Mouse (Mus musculus) intestine, postnatal 0 days (tissue): ENCODE measurements at regions not wholly inside any gene's neighbourhood (a gene's known extent, or its start where the extent isn't known, plus 50 kb on each side); places are given as distances from the start of the nearest gene placed in this dataset.

Experiments used
- ATAC-seq: fragments of 200-750 bp; cut with Nextera tagmentation; 2 replicates; pipeline ENCODE4 v1.8.0; 2017; ENCODE audit warnings: mild to moderate bottlenecking, moderate TSS enrichment, moderate library complexity
- H3K27ac ChIP-seq: fragments of 300-500 bp; sonication (generic); 2 replicates; pipeline ENCODE4 v1.5.1; 2014; ENCODE audit warnings: mild to moderate bottlenecking, low read depth, low read length, moderate library complexity
- H3K27me3 ChIP-seq: fragments of 300-500 bp; sonication (generic); replicated peaks from 2 replicates; pipeline ENCODE4 v1.6.1; 2014; ENCODE audit warnings: low read length, mixed read lengths; ENCODE audit not compliant: control insufficient read depth, insufficient read depth
- H3K36me3 ChIP-seq: fragments of 300-500 bp; sonication (generic); 2 replicates; pipeline ENCODE4 v1.6.1; 2014; ENCODE audit warnings: mild to moderate bottlenecking, moderate library complexity; ENCODE audit not compliant: control insufficient read depth, insufficient read depth
- H3K4me1 ChIP-seq: fragments of 300-500 bp; sonication (generic); replicated peaks from 2 replicates; pipeline ENCODE4 v1.6.1; 2014; ENCODE audit warnings: antibody characterized with exemption, low read length, mixed read lengths; ENCODE audit not compliant: control insufficient read depth, insufficient read depth
- H3K4me2 ChIP-seq: fragments of 300-500 bp; sonication (generic); replicated peaks from 2 replicates; pipeline ENCODE4 v1.6.1; 2014; ENCODE audit warnings: low read depth, mild to moderate bottlenecking, moderate library complexity
- H3K4me3 ChIP-seq: fragments of 300-500 bp; sonication (generic); 2 replicates; pipeline ENCODE4 v1.5.1; 2014; ENCODE audit warnings: low read depth, low read length
- H3K9ac ChIP-seq: fragments of 300-500 bp; sonication (generic); 2 replicates; pipeline ENCODE4 v1.6.1; 2014; ENCODE audit warnings: mild to moderate bottlenecking, low read depth, low read length
- H3K9me3 ChIP-seq: fragments of 300-500 bp; sonication (generic); 2 replicates; pipeline ENCODE4 v1.6.1; 2016; ENCODE audit warnings: mixed run types; ENCODE audit not compliant: control insufficient read depth
- CTCF ChIP-seq: sonication (generic); IDR thresholded peaks from 2 replicates; pipeline ENCODE4 v1.5.1; 2016; ENCODE audit warnings: low read depth, mild to moderate bottlenecking, control low read depth, antibody characterized with exemption, moderate library complexity
- WGBS: fragments of 180-500 bp; shearing (Covaris S2); extraction: QIAGEN DNeasy Blood & Tissue Kit; methylation state at CpG from one replicate; pipeline ENCODE4 v1.1.7; 2014; 5-methylcytosine and 5-hydroxymethylcytosine counted together

DNA sequence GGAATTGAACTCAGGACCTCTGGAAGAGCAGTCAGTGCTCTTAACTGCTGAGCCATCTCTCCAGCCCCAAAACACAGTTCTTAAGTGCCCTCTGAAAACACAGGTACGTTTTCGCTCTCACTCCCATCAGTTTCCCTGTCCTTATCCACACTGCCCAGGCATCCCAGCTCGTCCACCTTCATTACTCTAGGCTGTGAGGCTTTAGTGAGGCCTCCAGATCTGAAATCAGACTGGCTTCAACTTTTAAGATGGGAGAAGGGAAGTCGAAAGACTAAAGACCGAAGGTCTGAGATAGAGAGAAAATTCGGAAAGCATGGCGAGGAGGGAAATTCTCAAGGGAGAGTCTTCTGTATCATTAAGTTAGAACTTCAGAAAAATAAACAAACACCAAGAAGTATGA, 54.8 kb upstream of the Tet2 start:
- Histone ChIP-seq H3K4me2 (no peak overlapping the region), H3K27ac (no peak overlapping the region), H3K4me3 (no peak overlapping the region), H3K27me3 (no peaks in the 10 kb centered on the region), H3K9me3 (no peaks in the 10 kb centered on the region), H3K4me1 (no peaks in the 10 kb centered on the region), H3K36me3 (no peaks in the 10 kb centered on the region), H3K9ac (no peak overlapping the region)
- ATAC-seq: no peak
- WGBS: 91% methylated on average over 7 of the region's 7 CpGs
- TF ChIP-seq CTCF: no peak

DNA sequence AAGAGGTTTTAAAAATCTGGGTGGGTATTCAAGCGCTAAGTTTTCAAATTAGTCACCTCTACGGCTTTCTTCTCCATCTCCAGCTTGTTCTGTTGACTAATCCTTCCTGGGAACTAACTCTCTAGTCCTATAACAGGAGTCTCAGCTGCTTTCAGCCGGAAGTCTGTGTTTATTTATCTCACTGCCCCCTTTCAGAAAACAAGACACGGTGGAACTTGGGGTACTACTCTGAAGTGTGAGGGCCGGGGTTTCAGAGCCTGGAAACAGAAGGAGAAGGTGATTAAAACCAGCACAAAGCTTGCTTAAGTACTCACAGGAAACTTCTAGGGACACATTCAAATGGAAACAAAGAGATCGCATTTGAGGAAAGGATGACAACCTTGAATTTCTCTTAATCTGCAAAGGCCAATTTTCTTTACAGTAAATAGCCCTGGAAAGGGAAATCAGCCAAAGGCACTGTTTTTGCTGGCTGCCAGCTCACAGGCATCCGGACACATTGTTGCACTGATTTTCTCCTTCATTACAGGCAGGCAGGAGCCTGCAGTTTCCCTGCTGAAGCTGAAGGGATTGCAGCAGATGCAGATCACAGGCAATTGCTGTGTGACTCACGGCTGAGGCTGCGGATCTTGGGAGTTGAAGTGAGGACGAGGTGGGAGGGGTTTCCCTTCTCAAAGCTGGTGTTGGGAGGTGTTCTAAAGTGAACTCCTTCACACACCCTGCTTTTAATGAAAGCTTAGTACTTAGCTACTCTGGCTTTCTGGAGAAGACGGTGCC, 55.7 kb upstream of the Tet2 start:
- Histone ChIP-seq H3K27ac (no peak overlapping the region), H3K4me3 (no peak overlapping the region), H3K9me3 (no peaks in the 10 kb centered on the region), H3K9ac (no peak overlapping the region), H3K4me1 (no peaks in the 10 kb centered on the region), H3K4me2 (no peak overlapping the region), H3K36me3 (no peaks in the 10 kb centered on the region), H3K27me3 (no peaks in the 10 kb centered on the region)
- no peak for ATAC-seq
- 27% methylated on average over 11 of the region's 11 CpGs for WGBS
- no peak for TF ChIP-seq CTCF

DNA sequence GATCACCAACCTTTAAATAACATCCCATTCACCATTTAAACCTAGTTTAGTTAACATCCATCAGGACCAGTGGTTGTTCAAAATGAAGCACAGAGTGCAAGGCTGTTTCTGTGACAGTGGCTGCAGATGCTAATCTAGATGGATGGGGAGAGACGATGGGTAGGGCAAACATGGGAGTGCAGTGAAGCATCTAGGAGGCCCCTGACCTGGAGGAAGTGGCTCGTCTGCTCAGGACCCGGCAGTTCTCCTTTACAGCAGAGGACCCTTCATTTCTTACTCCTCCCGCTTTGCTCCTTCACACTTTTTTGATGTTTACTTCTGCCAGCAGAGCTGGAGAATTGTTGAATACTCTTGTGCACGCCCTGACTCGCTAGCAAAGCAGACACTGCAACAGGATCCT, 60.5 kb upstream of the Tet2 start:
- no peak overlapping the region for H3K4me2 ChIP-seq
- H3K4me1 ChIP-seq: no peaks in the 10 kb centered on the region
- H3K4me3 ChIP-seq: no peak overlapping the region
- ATAC-seq: no peak
- no peak for TF ChIP-seq CTCF
- H3K9me3 ChIP-seq: no peaks in the 10 kb centered on the region
- H3K27ac ChIP-seq: no peak overlapping the region
- no peaks in the 10 kb centered on the region for H3K36me3 ChIP-seq
- WGBS: 82% methylated on average over 6 of the region's 6 CpGs
- H3K27me3 ChIP-seq: no peaks in the 10 kb centered on the region
- no peak overlapping the region for H3K9ac ChIP-seq

DNA sequence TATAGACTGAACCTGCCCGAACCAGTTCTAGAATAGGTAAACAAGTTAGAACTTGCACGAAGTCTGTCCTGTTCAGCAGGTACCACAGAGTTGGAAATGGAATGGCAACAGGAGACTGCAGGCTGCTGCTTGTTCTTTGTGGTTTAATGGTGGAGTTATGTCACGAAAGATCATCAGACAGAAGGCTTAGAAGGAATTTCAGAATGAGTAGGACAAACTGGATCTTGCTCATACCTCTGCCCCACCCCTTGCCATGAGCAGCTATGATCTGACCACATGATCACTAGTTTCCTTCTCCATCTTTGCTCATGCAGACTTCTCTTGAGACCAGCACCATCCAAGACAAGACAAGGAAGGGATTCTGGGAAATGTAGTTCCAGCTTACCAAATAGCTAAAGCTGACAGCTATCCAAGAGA, 63.9 kb upstream of the Tet2 start:
- 77% methylated on average over 3 of the region's 3 CpGs for WGBS

DNA sequence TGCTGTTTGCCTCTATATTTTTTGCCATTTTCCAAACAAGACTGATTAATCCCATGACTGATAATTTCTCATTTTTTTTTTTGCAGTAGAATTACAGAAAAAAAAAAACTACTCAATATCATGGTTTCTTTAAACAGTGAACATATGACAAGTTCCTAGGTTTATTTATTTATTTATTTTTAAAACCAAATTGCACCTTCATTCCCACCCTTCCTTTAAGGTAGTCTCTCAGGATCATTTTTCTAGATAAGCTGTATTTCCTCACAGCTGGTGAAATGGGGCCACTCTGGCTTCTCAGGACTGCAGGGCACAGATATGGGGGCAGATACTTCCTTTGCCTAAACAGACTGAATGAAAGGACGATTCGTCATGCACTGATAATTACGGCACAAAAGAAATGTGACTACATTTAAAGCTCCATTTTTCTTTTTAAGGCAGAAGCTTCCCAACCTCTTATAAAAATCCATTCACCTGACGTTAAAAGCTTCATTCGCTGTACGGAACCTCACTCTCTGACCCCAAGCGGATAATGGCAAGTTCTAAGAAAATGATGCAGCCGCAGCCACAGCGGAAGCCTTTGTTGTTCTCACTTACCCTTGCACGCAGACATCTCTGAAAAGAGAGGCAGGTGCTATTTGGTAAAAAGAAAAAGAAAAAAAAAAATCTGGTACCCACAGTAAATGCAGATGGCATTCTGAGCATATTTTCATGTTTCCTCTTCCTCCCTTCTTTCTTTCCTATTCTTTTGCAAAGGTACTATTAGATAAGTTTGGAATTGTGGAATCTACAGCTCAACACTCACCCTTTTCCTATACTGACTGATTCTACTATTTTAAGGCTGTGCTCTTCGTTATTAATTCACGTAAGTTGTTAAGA, 69.1 kb upstream of the Tet2 start:
- no peak overlapping the region for H3K9ac ChIP-seq
- no peak overlapping the region for H3K4me3 ChIP-seq
- 58% methylated on average over 12 of the region's 12 CpGs for WGBS
- TF ChIP-seq CTCF: no peak
- H3K36me3 ChIP-seq: no peaks in the 10 kb centered on the region
- no peaks in the 10 kb centered on the region for H3K9me3 ChIP-seq
- no peaks in the 10 kb centered on the region for H3K4me1 ChIP-seq
- no peak for ATAC-seq
- no peak overlapping the region for H3K27ac ChIP-seq
- no peaks in the 10 kb centered on the region for H3K27me3 ChIP-seq
- H3K4me2 ChIP-seq: no peak overlapping the region

More for the DNA sequence above, 63.9 kb upstream of the Tet2 start:
- H3K4me1 ChIP-seq: no peaks in the 10 kb centered on the region
- no peak overlapping the region for H3K4me2 ChIP-seq
- H3K4me3 ChIP-seq: no peak overlapping the region
- no peaks in the 10 kb centered on the region for H3K27me3 ChIP-seq
- no peak overlapping the region for H3K9ac ChIP-seq
- TF ChIP-seq CTCF: no peak
- no peaks in the 10 kb centered on the region for H3K9me3 ChIP-seq
- H3K27ac ChIP-seq: no peak overlapping the region
- no peak for ATAC-seq
- no peaks in the 10 kb centered on the region for H3K36me3 ChIP-seq

DNA sequence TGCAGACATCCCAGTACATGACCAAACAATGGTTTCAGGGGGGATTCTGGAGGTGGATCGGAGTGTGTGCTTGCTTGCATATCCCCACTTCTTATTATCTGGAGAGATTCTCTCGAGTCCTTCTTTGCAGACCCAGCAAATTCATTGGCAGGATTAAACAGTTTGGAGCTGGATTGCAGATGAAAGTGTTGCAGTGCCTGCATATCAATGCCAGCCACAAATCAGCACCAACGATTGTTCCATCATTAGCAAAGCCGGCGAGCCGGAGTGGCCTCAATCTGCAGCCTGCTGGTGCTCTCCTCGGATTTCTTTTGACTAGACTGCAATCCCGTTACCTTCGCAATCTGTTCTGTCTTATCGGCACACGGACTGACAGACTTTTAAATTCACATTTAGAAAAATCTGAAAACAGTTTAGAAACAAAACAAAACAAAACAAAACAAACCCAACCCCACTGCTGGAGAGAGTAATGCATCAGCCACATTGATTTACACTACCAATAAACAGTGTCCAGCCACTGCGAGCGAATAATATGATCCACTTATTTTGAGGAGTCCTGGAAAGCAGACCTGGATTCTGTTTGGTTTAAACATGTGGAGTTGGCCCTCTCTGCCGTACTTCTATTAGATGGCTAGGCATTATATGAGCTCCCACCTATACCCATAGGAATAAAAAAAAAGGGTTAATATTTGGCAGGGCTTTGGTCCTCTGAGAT, 69.9 kb upstream of the Tet2 start:
- 53% methylated on average over 14 of the region's 14 CpGs for WGBS
- Histone ChIP-seq H3K9me3 (no peaks in the 10 kb centered on the region), H3K4me1 (no peaks in the 10 kb centered on the region), H3K27me3 (no peaks in the 10 kb centered on the region), H3K4me3 (no peak overlapping the region), H3K27ac (no peak overlapping the region), H3K36me3 (no peaks in the 10 kb centered on the region), H3K9ac (no peak overlapping the region), H3K4me2 (no peak overlapping the region)
- ATAC-seq: no peak
- no peak for TF ChIP-seq CTCF
